Mouse (Mus musculus) liver, postnatal 0 days (tissue): ENCODE data around the gene Sycp2l. TPM values are rescaled to one million over a fixed set of nuclear protein-coding genes. Genes with fewer than 3 reads are reported as not detected.

Experiments
- ATAC-seq: fragments of 200-750 bp; cut with Nextera tagmentation; 2 replicates; pipeline ENCODE4 v1.8.0; 2017; ENCODE audit warnings: mild to moderate bottlenecking, moderate library complexity
- DNase-seq: peaks from one replicate; pipeline ENCODE4 v3.0.0-alpha.2; 2016
- H3K27ac ChIP-seq: fragments of 300-500 bp; sonication (generic); 2 replicates; pipeline ENCODE4 v1.5.1; 2014; ENCODE audit warnings: antibody characterized with exemption, moderate library complexity, mild to moderate bottlenecking, low read depth
- H3K27me3 ChIP-seq: fragments of 300-500 bp; sonication (generic); 2 replicates; pipeline ENCODE4 v1.6.1; 2014; ENCODE audit warnings: low read length, control low read depth, mixed read lengths; ENCODE audit not compliant: insufficient read depth
- H3K36me3 ChIP-seq: fragments of 300-500 bp; sonication (generic); replicated peaks from 2 replicates; pipeline ENCODE4 v1.6.1; 2014; ENCODE audit warnings: mild to moderate bottlenecking, control low read depth, low read length, moderate library complexity, mixed read lengths; ENCODE audit not compliant: insufficient read depth
- H3K4me1 ChIP-seq: fragments of 300-500 bp; sonication (generic); 2 replicates; pipeline ENCODE4 v1.6.1; 2014; ENCODE audit warnings: antibody characterized with exemption, mild to moderate bottlenecking, control low read depth; ENCODE audit not compliant: insufficient read depth
- H3K4me2 ChIP-seq: fragments of 300-500 bp; sonication (generic); 2 replicates; pipeline ENCODE4 v1.6.1; 2014; ENCODE audit warnings: low read depth, mild to moderate bottlenecking, low read length, moderate library complexity, mixed read lengths
- H3K4me3 ChIP-seq: fragments of 300-500 bp; sonication (generic); 2 replicates; pipeline ENCODE4 v1.5.1; 2014; ENCODE audit warnings: low read depth, low read length
- H3K9ac ChIP-seq: fragments of 300-500 bp; sonication (generic); replicated peaks from 2 replicates; pipeline ENCODE4 v1.6.1; 2014; ENCODE audit warnings: mild to moderate bottlenecking, moderate library complexity
- H3K9me3 ChIP-seq: fragments of 300-500 bp; sonication (generic); 2 replicates; pipeline ENCODE4 v1.6.1; 2016; ENCODE audit warnings: mild to moderate bottlenecking, control low read depth, low read length, mixed read lengths
- CTCF ChIP-seq: sonication (generic); IDR thresholded peaks from 2 replicates; pipeline ENCODE4 v1.5.1; 2016; ENCODE audit warnings: antibody characterized with exemption, low read depth
- EP300 ChIP-seq: IDR thresholded peaks from 2 replicates; pipeline ENCODE4 v1.6.1; 2016; ENCODE audit warnings: antibody characterized with exemption, low read depth, mild to moderate bottlenecking
- WGBS: fragments of 180-500 bp; shearing (Covaris S2); extraction: QIAGEN DNeasy Blood & Tissue Kit; methylation state at CpG from one replicate; pipeline ENCODE4 v1.1.7; 2014; ENCODE audit not compliant: insufficient replicate concordance; 5-methylcytosine and 5-hydroxymethylcytosine counted together
- polyA plus RNA-seq: library from polyadenylated mRNA; unstranded; fragments of >200 nt; fragmentation: Nextera tagmentation; extraction: Ambion mirVana; gene quantifications from 2 replicates; pipeline ENCODE4 v1.2.1, GENCODE M21; 2015

Sycp2l gene
- polyA plus RNA-seq, 1 experiment from 2014 or later: not detected

- DNase-seq (no peak), ATAC-seq (no peak)
- TF ChIP-seq CTCF (no peak), EP300 (no peak)
- H3K9ac ChIP-seq: no peak overlapping the region
- no peak overlapping the region for H3K4me2 ChIP-seq
- WGBS: 80% methylated on average over 10 of the region's 10 CpGs
- H3K36me3 ChIP-seq: no peaks in the 10 kb centered on the region
- no peak overlapping the region for H3K27ac ChIP-seq
- H3K27me3 ChIP-seq: 0 out of 2 replicates have a peak, but pooled peaks cover 2% of the 10 kb centered on the region
- H3K4me1 ChIP-seq: peaks cover 2% of the 10 kb centered on the region; the same call in 1 of the 2 replicates
- no peak overlapping the region for H3K4me3 ChIP-seq
- no peaks in the 10 kb centered on the region for H3K9me3 ChIP-seq
Measured at GRCm38 (mm10) chr13:41094160-41094559, 19.9 kb upstream of the Sycp2l start.

GRCm38 (mm10) chr13:41097324-41098058, 16.6 kb upstream of the Sycp2l start:
- WGBS: 32% methylated on average over 16 of the region's 16 CpGs
- Histone ChIP-seq H3K9ac (no peak overlapping the region), H3K36me3 (no peaks in the 10 kb centered on the region), H3K4me1 (peaks cover 2% of the 10 kb centered on the region; the same call in 1 of the 2 replicates), H3K9me3 (no peaks in the 10 kb centered on the region), H3K4me2 (no peak overlapping the region), H3K4me3 (no peak overlapping the region), H3K27ac (no peak overlapping the region), H3K27me3 (no peaks in the 10 kb centered on the region)
- DNase-seq (no peak), ATAC-seq (no peak)
- TF ChIP-seq CTCF (no peak), EP300 (no peak)

- Histone ChIP-seq H3K4me1 (peaks cover 2% of the 10 kb centered on the region; the same call in 1 of the 2 replicates), H3K4me2 (peak overlapping the region; percentile 33; the same call in 1 of the 2 replicates), H3K4me3 (no peak overlapping the region), H3K27me3 (no peaks in the 10 kb centered on the region), H3K9me3 (no peaks in the 10 kb centered on the region), H3K9ac (no peak overlapping the region), H3K36me3 (no peaks in the 10 kb centered on the region), H3K27ac (no peak overlapping the region)
- TF ChIP-seq CTCF (no peak), EP300 (no peak)
- WGBS: 46% methylated on average over 15 of the region's 15 CpGs
- ATAC-seq (no peak), DNase-seq (no peak)
Measured at GRCm38 (mm10) chr13:41098325-41098724, 15.8 kb upstream of the Sycp2l start.

GRCm38 (mm10) chr13:41100031-41100430, 14.1 kb upstream of the Sycp2l start:
- DNase-seq (no peak), ATAC-seq (no peak)
- Histone ChIP-seq H3K9ac (no peak overlapping the region), H3K4me3 (no peak overlapping the region), H3K27me3 (no peaks in the 10 kb centered on the region), H3K4me2 (no peak overlapping the region), H3K27ac (no peak overlapping the region), H3K36me3 (no peaks in the 10 kb centered on the region), H3K9me3 (no peaks in the 10 kb centered on the region), H3K4me1 (peaks cover 2% of the 10 kb centered on the region; the same call in 1 of the 2 replicates)
- TF ChIP-seq CTCF: no peak
- TF ChIP-seq EP300: no peak
- 78% methylated on average over 2 of the region's 2 CpGs for WGBS

GRCm38 (mm10) chr13:41103841-41104525, 10.1 kb upstream of the Sycp2l start:
- peak; percentile 66 for ATAC-seq
- no peak overlapping the region for H3K4me2 ChIP-seq

GRCm38 (mm10) chr13:41105541-41105940, 8.6 kb upstream of the Sycp2l start:
- DNase-seq: no peak
- Histone ChIP-seq H3K27ac (no peak overlapping the region), H3K4me1 (no peaks in the 10 kb centered on the region), H3K4me3 (no peak overlapping the region), H3K36me3 (no peaks in the 10 kb centered on the region), H3K4me2 (no peak overlapping the region), H3K9ac (no peak overlapping the region), H3K9me3 (no peaks in the 10 kb centered on the region), H3K27me3 (0 out of 2 replicates have a peak, but pooled peaks cover 2% of the 10 kb centered on the region)
- no peak for TF ChIP-seq EP300
- no peak for TF ChIP-seq CTCF
- ATAC-seq: no peak
- WGBS: 83% methylated on average over 13 of the region's 13 CpGs

More at GRCm38 (mm10) chr13:41103841-41104525, 10.1 kb upstream of the Sycp2l start:
- H3K27ac ChIP-seq: no peak overlapping the region
- 61% methylated on average over 12 of the region's 12 CpGs for WGBS
- H3K27me3 ChIP-seq: no peaks in the 10 kb centered on the region
- TF ChIP-seq EP300: no peak
- no peak for TF ChIP-seq CTCF
- DNase-seq: no peak
- no peaks in the 10 kb centered on the region for H3K4me1 ChIP-seq
- H3K9ac ChIP-seq: no peak overlapping the region
- no peaks in the 10 kb centered on the region for H3K36me3 ChIP-seq
- H3K4me3 ChIP-seq: no peak overlapping the region
- no peaks in the 10 kb centered on the region for H3K9me3 ChIP-seq
